Mouse (Mus musculus) intestine, embryonic 14.5 days (tissue): ENCODE measurements at regions not wholly inside any gene's neighbourhood (a gene's known extent, or its start where the extent isn't known, plus 50 kb on each side); places are given as distances from the start of the nearest gene placed in this dataset.
A peak's percentile ranks its signal among the peaks of the same experiment; 100 is the strongest.

Experiments used
- ATAC-seq: fragments of 200-750 bp; cut with Nextera tagmentation; replicated peaks from 2 replicates; pipeline ENCODE4 v1.8.0; 2017; ENCODE audit warnings: low read depth, moderate number of reproducible peaks, moderate TSS enrichment, moderate library complexity; ENCODE audit not compliant: low FRiP score, low TSS enrichment
- DNase-seq: peaks from one replicate; pipeline ENCODE4 v3.0.0-alpha.2; 2018; ENCODE audit warnings: low spot score
- H3K27ac ChIP-seq: fragments of 300-500 bp; sonication (generic); 2 replicates; pipeline ENCODE4 v1.5.1; 2014; ENCODE audit warnings: low read depth, mild to moderate bottlenecking, control low read depth
- H3K27me3 ChIP-seq: fragments of 300-500 bp; sonication (generic); replicated peaks from 2 replicates; pipeline ENCODE4 v1.6.1; 2014; ENCODE audit warnings: low read length, control low read depth; ENCODE audit not compliant: control insufficient read depth, insufficient read depth
- H3K36me3 ChIP-seq: fragments of 300-500 bp; sonication (generic); 2 replicates; pipeline ENCODE4 v1.6.1; 2014; ENCODE audit warnings: low read length, control low read depth; ENCODE audit not compliant: control insufficient read depth, insufficient read depth
- H3K4me1 ChIP-seq: fragments of 300-500 bp; sonication (generic); replicated peaks from 2 replicates; pipeline ENCODE4 v1.6.1; 2014; ENCODE audit warnings: low read length, control low read depth, mixed read lengths; ENCODE audit not compliant: control insufficient read depth, insufficient read depth
- H3K4me2 ChIP-seq: fragments of 300-500 bp; sonication (generic); 2 replicates; pipeline ENCODE4 v1.6.1; 2014; ENCODE audit warnings: low read length
- H3K4me3 ChIP-seq: fragments of 300-500 bp; sonication (generic); 2 replicates; pipeline ENCODE4 v1.5.1; 2014; ENCODE audit warnings: low read depth, low read length, control low read depth, mixed read lengths
- H3K9ac ChIP-seq: fragments of 300-500 bp; sonication (generic); 2 replicates; pipeline ENCODE4 v1.6.1; 2014; ENCODE audit warnings: mild to moderate bottlenecking, low read length
- H3K9me3 ChIP-seq: fragments of 300-500 bp; sonication (generic); 2 replicates; pipeline ENCODE4 v1.6.1; 2016; ENCODE audit warnings: low read length, control low read depth; ENCODE audit not compliant: control insufficient read depth
- WGBS: fragments of 180-500 bp; shearing (Covaris S2); extraction: QIAGEN DNeasy Blood & Tissue Kit; methylation state at CpG from one replicate; pipeline ENCODE4 v1.1.7; 2014; 5-methylcytosine and 5-hydroxymethylcytosine counted together

DNA sequence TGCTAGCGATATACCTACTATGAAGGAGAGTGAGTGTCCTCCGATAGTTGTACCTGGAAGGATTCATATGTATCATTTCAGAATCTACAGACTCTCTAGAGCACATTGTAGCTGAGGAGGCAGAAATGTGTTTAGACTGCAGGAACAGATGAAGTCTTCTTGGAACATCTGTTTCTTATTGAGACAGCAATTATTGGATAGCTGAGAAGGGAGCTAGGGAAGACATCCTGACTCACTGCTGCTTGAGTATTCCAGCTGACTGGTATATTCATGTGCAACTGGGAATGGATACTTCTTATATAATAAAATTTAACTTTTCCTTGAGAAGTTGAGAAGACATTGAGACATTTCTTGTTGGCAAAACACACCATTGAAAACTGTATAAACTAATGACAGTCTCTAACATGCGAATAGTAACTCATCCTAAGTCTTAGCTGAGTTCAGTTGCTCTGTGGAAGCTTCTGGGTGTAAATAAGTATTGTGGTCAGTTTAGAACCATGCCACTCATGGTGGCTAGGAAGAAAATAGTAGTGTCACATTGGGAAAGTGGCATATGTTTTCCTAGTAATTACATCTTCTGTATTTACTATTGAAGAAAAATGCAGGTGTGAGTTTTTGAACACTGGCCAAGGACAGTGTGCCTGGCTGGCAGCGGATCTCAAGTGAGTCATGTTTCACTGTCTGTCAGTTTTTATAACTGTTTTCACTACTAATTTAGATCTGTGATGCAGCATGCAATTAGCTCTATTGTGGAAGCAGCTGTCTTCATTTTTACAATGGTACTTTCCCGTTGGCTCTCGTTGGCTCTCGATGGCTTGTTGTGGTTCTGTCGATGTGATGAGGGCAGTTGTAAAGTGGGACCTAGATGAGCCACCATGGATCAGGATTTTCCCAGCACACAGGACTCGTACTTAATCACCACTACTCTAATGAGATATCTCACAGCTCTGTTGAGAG is 163.5 kb downstream of the Sem1 start:
- 84% methylated on average over 9 of the region's 9 CpGs for WGBS
- Histone ChIP-seq H3K27me3 (no peaks in the 10 kb centered on the region), H3K36me3 (no peaks in the 10 kb centered on the region), H3K9ac (no peak overlapping the region), H3K4me3 (no peak overlapping the region), H3K27ac (no peak overlapping the region), H3K9me3 (no peaks in the 10 kb centered on the region), H3K4me1 (no peaks in the 10 kb centered on the region), H3K4me2 (no peak overlapping the region)
- DNase-seq (no peak), ATAC-seq (no peak)

DNA sequence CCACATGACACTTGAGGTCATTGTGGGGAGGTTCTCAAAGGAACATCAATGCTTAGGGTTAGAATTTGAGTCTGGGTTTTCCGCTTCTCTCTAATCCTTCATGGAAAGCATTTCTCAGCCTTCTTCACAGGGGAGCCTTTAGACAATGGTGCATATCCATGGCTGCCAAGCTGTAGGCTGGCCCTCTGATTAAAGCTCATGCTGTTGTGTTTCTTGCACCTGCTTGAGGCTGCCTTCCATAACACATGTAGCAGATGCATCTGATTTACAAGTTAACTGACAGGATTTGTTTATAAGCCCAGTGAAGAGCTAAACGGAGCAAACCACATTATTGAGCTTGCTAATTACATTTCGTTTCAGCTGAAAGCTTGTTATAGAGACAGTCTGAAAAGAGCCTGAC is 180.5 kb downstream of the Sem1 start:
- Histone ChIP-seq H3K27ac (no peak overlapping the region), H3K4me2 (no peak overlapping the region), H3K4me1 (no peaks in the 10 kb centered on the region), H3K4me3 (no peak overlapping the region), H3K9ac (no peak overlapping the region), H3K36me3 (no peaks in the 10 kb centered on the region), H3K27me3 (no peaks in the 10 kb centered on the region), H3K9me3 (no peaks in the 10 kb centered on the region)
- 61% methylated on average over 3 of the region's 3 CpGs for WGBS
- no peak for DNase-seq
- no peak for ATAC-seq

DNA sequence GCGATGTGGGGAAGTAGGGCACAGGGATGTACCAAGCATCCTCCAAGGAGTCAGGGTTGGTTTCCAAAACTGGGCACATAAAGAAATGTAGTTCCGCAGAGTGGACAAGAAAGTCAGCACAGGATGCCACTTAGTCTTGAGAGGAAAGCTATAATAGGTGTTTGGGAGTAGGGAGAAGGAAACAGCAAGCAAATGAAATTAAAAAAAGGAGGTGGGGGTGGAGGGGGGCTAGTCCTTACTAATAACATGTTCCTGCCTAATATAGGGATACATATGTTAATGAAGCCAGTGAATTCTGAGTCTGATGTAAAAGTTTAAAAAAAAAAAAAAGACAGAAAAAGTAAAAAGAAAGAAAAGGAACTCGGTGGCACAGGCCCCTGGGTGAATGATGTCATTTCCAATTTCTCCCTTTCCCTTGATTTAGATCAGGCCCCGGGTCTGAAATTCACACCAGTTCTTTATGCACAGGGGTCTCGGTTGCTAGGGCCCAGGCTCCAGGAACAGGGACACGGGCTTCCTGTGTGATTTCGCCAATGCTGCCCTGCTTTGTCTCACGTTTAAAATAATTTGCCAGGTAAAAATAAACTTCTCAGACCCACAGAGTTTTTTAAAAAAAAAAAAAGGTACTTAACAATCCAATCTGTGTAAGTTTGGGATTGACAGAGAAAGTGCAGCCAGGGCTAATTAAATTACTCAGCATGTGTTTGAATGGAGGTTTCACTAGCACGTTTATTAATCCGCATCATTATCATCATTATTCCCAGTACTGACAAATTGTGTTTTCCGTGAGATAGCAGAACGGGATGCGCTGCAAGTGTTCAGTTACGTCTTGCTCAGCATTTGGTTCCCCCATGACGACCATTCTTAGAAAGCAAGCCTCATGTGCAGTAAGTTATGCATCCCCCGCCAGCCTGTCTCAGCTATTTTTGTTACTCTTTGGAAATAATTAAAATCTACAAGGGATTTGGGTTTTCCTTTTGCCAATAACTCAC is 172.8 kb upstream of the Slc25a13 start:
- ATAC-seq: no peak
- H3K9me3 ChIP-seq: no peaks in the 10 kb centered on the region
- no peaks in the 10 kb centered on the region for H3K27me3 ChIP-seq
- WGBS: 66% methylated on average over 16 of the region's 16 CpGs
- no peak for DNase-seq
- peak overlapping the region; percentile 9; the same call in 1 of the 2 replicates for H3K27ac ChIP-seq
- no peak overlapping the region for H3K9ac ChIP-seq
- no peaks in the 10 kb centered on the region for H3K4me1 ChIP-seq
- no peaks in the 10 kb centered on the region for H3K36me3 ChIP-seq
- no peak overlapping the region for H3K4me3 ChIP-seq
- H3K4me2 ChIP-seq: no peak overlapping the region

DNA sequence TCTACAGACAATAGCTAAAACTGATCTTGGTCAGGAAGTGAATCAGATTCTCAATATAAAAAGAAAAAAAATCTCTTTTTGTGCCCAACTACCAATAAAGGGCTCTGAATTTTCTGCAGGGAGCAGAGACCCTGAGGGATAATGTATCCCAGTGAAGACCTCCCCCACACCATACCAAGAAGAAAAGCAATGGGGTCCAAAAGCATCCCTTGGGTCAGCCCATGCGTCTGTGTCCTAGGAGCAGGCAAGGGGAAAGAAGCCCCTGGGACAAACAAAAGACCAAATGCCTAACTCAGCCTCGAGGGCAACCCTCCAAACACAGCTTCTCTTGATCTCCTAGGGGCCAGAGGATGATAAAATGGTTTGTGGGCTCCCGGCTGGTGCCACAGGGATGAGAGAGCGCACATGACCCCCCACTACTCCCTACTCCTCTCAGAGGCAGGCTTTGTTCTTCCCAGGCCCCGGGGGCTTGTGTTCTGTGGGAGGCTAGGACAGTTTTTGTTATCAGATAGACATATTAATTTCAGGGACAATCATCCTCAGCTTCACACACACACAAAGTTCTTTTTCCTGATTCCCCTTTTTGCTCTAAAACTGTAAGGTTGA is 172.0 kb upstream of the Slc25a13 start:
- ATAC-seq: no peak
- H3K9ac ChIP-seq: no peak overlapping the region
- no peak for DNase-seq
- H3K4me1 ChIP-seq: no peaks in the 10 kb centered on the region
- H3K4me3 ChIP-seq: no peak overlapping the region
- no peaks in the 10 kb centered on the region for H3K9me3 ChIP-seq
- WGBS: 53% methylated on average over 5 of the region's 5 CpGs
- H3K4me2 ChIP-seq: no peak overlapping the region
- H3K36me3 ChIP-seq: no peaks in the 10 kb centered on the region
- H3K27me3 ChIP-seq: no peaks in the 10 kb centered on the region
- peak overlapping the region; percentile 9; the same call in 1 of the 2 replicates for H3K27ac ChIP-seq

- DNase-seq: no peak
- no peaks in the 10 kb centered on the region for H3K36me3 ChIP-seq
- 78% methylated on average over 5 of the region's 5 CpGs for WGBS
Observed at GRCm38 (mm10) chr6:6387571-6387970, 170.6 kb upstream of the Slc25a13 start.

DNA sequence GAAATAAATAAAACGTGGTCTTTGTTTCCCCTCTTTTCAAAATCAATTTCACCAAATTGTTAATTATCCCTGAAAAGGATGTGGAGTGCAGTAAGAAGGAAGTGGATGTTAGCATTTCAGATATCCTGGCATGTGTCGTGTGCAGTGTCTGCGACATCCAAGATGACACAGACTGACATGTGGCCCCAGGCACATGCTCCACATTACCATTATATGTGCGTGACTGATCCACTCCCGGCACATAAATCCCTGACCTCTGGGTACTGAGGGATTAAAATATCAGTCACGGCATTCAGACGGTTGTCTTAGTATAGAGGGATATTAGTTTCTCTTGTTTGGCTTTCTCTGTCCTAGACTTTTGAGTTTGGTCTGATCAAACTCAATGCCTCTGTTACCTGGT is 168.0 kb upstream of the Slc25a13 start:
- H3K4me2 ChIP-seq: no peak overlapping the region
- no peak for ATAC-seq
- H3K27ac ChIP-seq: no peak overlapping the region
- no peaks in the 10 kb centered on the region for H3K27me3 ChIP-seq
- H3K36me3 ChIP-seq: no peaks in the 10 kb centered on the region
- no peaks in the 10 kb centered on the region for H3K9me3 ChIP-seq
- WGBS: 81% methylated on average over 7 of the region's 7 CpGs
- 0 out of 2 replicates have a peak, but pooled peaks cover 3% of the 10 kb centered on the region for H3K4me1 ChIP-seq
- DNase-seq: no peak
- no peak overlapping the region for H3K4me3 ChIP-seq
- no peak overlapping the region for H3K9ac ChIP-seq

More at GRCm38 (mm10) chr6:6387571-6387970, 170.6 kb upstream of the Slc25a13 start:
- Histone ChIP-seq H3K27ac (no peak overlapping the region), H3K4me2 (no peak overlapping the region), H3K9me3 (no peaks in the 10 kb centered on the region), H3K27me3 (no peaks in the 10 kb centered on the region), H3K4me1 (0 out of 2 replicates have a peak, but pooled peaks cover 3% of the 10 kb centered on the region), H3K9ac (no peak overlapping the region), H3K4me3 (no peak overlapping the region)
- ATAC-seq: no peak

DNA sequence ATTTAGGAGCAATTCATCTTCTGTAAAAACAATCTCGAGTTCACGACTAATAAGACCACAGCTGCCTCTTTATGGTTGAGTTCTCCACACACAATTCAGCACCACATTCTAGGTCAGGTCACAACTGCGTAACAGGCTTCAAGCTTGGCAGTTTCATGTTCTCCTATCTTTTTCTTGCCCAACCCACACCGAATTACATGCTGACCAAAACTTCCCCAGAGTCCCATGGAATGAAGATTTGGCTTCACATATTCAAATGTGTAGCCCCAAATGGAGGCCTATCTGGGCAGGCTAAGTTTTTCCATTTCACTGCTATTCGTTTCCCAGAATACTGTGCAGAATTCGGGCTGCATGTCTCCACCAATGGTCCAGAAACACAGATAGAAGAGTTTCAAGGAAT is 167.5 kb upstream of the Slc25a13 start:
- Histone ChIP-seq H3K4me1 (0 out of 2 replicates have a peak, but pooled peaks cover 3% of the 10 kb centered on the region), H3K27ac (no peak overlapping the region), H3K27me3 (no peaks in the 10 kb centered on the region), H3K9me3 (no peaks in the 10 kb centered on the region), H3K4me2 (no peak overlapping the region), H3K4me3 (no peak overlapping the region), H3K9ac (no peak overlapping the region), H3K36me3 (no peaks in the 10 kb centered on the region)
- no peak for ATAC-seq
- WGBS: 66% methylated on average over 6 of the region's 6 CpGs
- DNase-seq: no peak

- Histone ChIP-seq H3K9me3 (no peaks in the 10 kb centered on the region), H3K9ac (no peak overlapping the region), H3K4me1 (no peaks in the 10 kb centered on the region), H3K4me3 (no peak overlapping the region), H3K36me3 (no peaks in the 10 kb centered on the region), H3K27ac (no peak overlapping the region), H3K27me3 (no peaks in the 10 kb centered on the region), H3K4me2 (no peak overlapping the region)
- 86% methylated on average over 3 of the region's 3 CpGs for WGBS
- DNase-seq (no peak), ATAC-seq (no peak)
Observed at GRCm38 (mm10) chr6:6372421-6372820, 155.4 kb upstream of the Slc25a13 start.
